Mouse (Mus musculus): Measurements from ENCODE around the gene Noct.

- TF ChIP-seq CTCF (IDR thresholded peaks at IDR 0.05; ENCODE audit: insufficient read depth, low read length) (no peak), POLR2A (IDR thresholded peaks at IDR 0.05; ENCODE audit: borderline replicate concordance, extremely low read depth, low read depth, low read length) (no peak)
These were observed 28.5 kb upstream of the Noct start for GRCm38 (mm10) chr3:51195736-51196135.
